8 mouse cellular contexts compared by ENCODE assay signal in genomic region chr7:132781130-132781814, GRCm38 (mm10). TPM values are rescaled to one million over a fixed set of nuclear protein-coding genes. Genes with fewer than 3 reads are reported as not detected.
DNase-seq lines count a peak whose midpoint lies in the region; ATAC-seq lines count a peak whose summit lies in the region.

No protein-coding gene starts in this region.

- H3K27ac ChIP-seq in kidney, embryonic 14.5 days (ENCODE audit: low read depth, low read length) = peak overlapping the region; percentile 2; the same call in 1 of the 2 replicates
- H3K27ac ChIP-seq in hindbrain, embryonic 16.5 days (ENCODE audit: low read depth, low read length) = peak overlapping the region; percentile 73
- 0 out of 2 replicates have a peak overlapping the region, but pooled peaks have one; percentile 21 for H3K27ac ChIP-seq in neural tube, embryonic 11.5 days (ENCODE audit: low read depth, low read length)

- H3K4me1 ChIP-seq in kidney, embryonic 14.5 days (ENCODE audit: control insufficient read depth, insufficient read depth, low read length) = peaks cover 32% of the 10 kb centered on the region
- H3K4me1 ChIP-seq in hindbrain, embryonic 16.5 days (ENCODE audit: control insufficient read depth, insufficient read depth, low read depth, low read length) = peaks cover 33% of the 10 kb centered on the region
- peaks cover 14% of the 10 kb centered on the region for H3K4me1 ChIP-seq in neural tube, embryonic 11.5 days (ENCODE audit: control insufficient read depth, insufficient read depth, low read length)

- H3K27me3 ChIP-seq in kidney, embryonic 14.5 days (ENCODE audit: control insufficient read depth, insufficient read depth, low read length) = no peaks in the 10 kb centered on the region
- H3K27me3 ChIP-seq in hindbrain, embryonic 16.5 days (replicated peaks; ENCODE audit: control insufficient read depth, insufficient read depth, low read length) = no peaks in the 10 kb centered on the region
- no peaks in the 10 kb centered on the region for H3K27me3 ChIP-seq in neural tube, embryonic 11.5 days (ENCODE audit: control insufficient read depth, insufficient read depth, low read length)

- no peaks in the 10 kb centered on the region for H3K9me3 ChIP-seq in kidney, embryonic 14.5 days (ENCODE audit: control insufficient read depth, low read length)
- no peaks in the 10 kb centered on the region for H3K9me3 ChIP-seq in hindbrain, embryonic 16.5 days (ENCODE audit: control insufficient read depth, low read length)
- no peaks in the 10 kb centered on the region for H3K9me3 ChIP-seq in neural tube, embryonic 11.5 days (ENCODE audit: control insufficient read depth, low read length)

- no peak overlapping the region for H3K9ac ChIP-seq in kidney, embryonic 14.5 days (ENCODE audit: low read depth, low read length)
- peak overlapping the region; percentile 8; the same call in 1 of the 2 replicates for H3K9ac ChIP-seq in hindbrain, embryonic 16.5 days (ENCODE audit: low read depth, low read length)
- H3K9ac ChIP-seq in neural tube, embryonic 11.5 days (ENCODE audit: low read length) = no peak overlapping the region

- H3K4me3 ChIP-seq in kidney, embryonic 14.5 days (ENCODE audit: low read length) = no peak overlapping the region
- no peak overlapping the region for H3K4me3 ChIP-seq in hindbrain, embryonic 16.5 days (ENCODE audit: low read length)
- no peak overlapping the region for H3K4me3 ChIP-seq in neural tube, embryonic 11.5 days (ENCODE audit: low read depth, low read length)

- H3K36me3 ChIP-seq in kidney, embryonic 14.5 days (ENCODE audit: control insufficient read depth, insufficient read depth, low read length) = peaks cover 19% of the 10 kb centered on the region; the same call in 1 of the 2 replicates
- H3K36me3 ChIP-seq in hindbrain, embryonic 16.5 days (ENCODE audit: control insufficient read depth, insufficient read depth, low read length) = no peaks in the 10 kb centered on the region
- H3K36me3 ChIP-seq in neural tube, embryonic 11.5 days (ENCODE audit: control insufficient read depth, insufficient read depth, low read length) = no peaks in the 10 kb centered on the region

- 30% methylated on average over 7 of the region's 7 CpGs for WGBS in kidney, embryonic 14.5 days
- 21% methylated on average over 7 of the region's 7 CpGs for WGBS in hindbrain, embryonic 16.5 days
- 17% methylated on average over 7 of the region's 7 CpGs for WGBS in neural tube, embryonic 11.5 days

- intact Hi-C loops in gastrocnemius, postnatal 36 days (cut with DNase I) = no loop called here

- H3K4me2 ChIP-seq in kidney, embryonic 14.5 days (replicated peaks; ENCODE audit: low read depth, low read length) = no peak overlapping the region
- H3K4me2 ChIP-seq in hindbrain, embryonic 16.5 days (ENCODE audit: low read length) = peak overlapping the region; percentile 9; the same call in 1 of the 2 replicates
- H3K4me2 ChIP-seq in neural tube, embryonic 11.5 days (ENCODE audit: low read depth) = no peak overlapping the region

- no peak for DNase-seq in kidney, postnatal 10 days
- DNase-seq in embryo, embryonic 11 days = peak; percentile 71
- peak; percentile 52 for DNase-seq in neural tube, embryonic 11.5 days (ENCODE audit: low spot score)
- DNase-seq in gastrocnemius, postnatal 36 days = no peak
- no peak for DNase-seq in layer of hippocampus, postnatal 14 days (ENCODE audit: low spot score in 2 of 2)
- no peak for DNase-seq in urinary bladder, postnatal 25 days (ENCODE audit: low spot score)

- 0 out of 2 replicates have a peak, but pooled peaks have one; percentile 17 for ATAC-seq in kidney, embryonic 14.5 days (ENCODE audit: low FRiP score, low TSS enrichment)
- ATAC-seq in hindbrain, embryonic 16.5 days = peak; percentile 79
- ATAC-seq in neural tube, embryonic 11.5 days (ENCODE audit: insufficient read depth, low FRiP score, low TSS enrichment) = peak; percentile 76

RNA-seq across cellular contexts. Expression of gene Fam53b, which starts 32.4 kb away (rescaled TPM):
- 17.0 and 22.1 TPM in 2 replicates for polyA plus RNA-seq in kidney, embryonic 14.5 days (2014; fragmentation: Nextera tagmentation; extraction: Ambion mirVana)
- polyA plus RNA-seq in hindbrain, embryonic 16.5 days (2015; fragmentation: Nextera tagmentation; extraction: Ambion mirVana) = 14.7 and 16.3 TPM in 2 replicates
- 22.3 and 22.9 TPM in 2 replicates for polyA plus RNA-seq in neural tube, embryonic 11.5 days (2014; fragmentation: Nextera tagmentation; extraction: Ambion mirVana)
- 10 to 100 TPM; 15.0 to 16.1 TPM for total RNA-seq in gastrocnemius, postnatal 36 days (2021)
- 10 to 100 TPM; 26.4 to 27.2 TPM for total RNA-seq in layer of hippocampus, postnatal 14 days (2021)

Comparison
In these comparisons a context has a peak if more than half of its experiments do, and no peak if none do; other contexts are left out.
1. ATAC-seq: peak in every context shown above with its lines; median percentile 79 in hindbrain, embryonic 16.5 days; 76 in neural tube, embryonic 11.5 days; 17 in kidney, embryonic 14.5 days.
2. H3K27ac ChIP-seq: peak in every context shown above with its lines; median percentile 73 in hindbrain, embryonic 16.5 days; 21 in neural tube, embryonic 11.5 days; 2 in kidney, embryonic 14.5 days.
3. DNase-seq: peak in embryo, embryonic 11 days (single experiment) and neural tube, embryonic 11.5 days (single experiment); none in kidney, postnatal 10 days (single experiment), gastrocnemius, postnatal 36 days (0 of 2), layer of hippocampus, postnatal 14 days (0 of 2) and urinary bladder, postnatal 25 days (single experiment).